Mouse (Mus musculus): ENCODE results near the gene Slc6a6. TPM values are rescaled to one million over a fixed set of nuclear protein-coding genes. Genes with fewer than 3 reads are reported as not detected.
A peak's percentile ranks its signal among the peaks of the same experiment; 100 is the strongest.

Gene Slc6a6
- polyA plus RNA-seq, 1 experiment from 2014 or later = 59.5 TPM

DNA sequence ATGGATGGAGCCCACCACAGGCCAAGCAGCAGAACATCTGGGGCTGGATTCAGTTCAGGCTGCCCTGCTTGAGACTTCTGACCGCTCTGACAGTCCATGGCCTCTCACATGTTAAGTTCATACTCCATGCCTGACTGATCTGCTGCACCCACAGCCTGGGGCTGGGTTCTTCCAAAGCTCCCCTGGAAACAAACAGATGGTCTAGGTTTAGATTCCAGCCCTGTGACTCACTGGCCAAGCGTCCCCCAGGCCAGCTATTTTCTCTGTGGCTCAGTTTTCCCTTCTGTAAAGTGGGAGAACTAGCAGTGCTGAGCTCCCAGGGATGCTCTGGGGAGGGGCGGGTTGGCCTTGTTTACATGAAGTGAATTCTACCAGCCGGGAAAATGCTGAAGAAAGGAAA lies 2.0 kb upstream of the Slc6a6 start:
- H3K4me3 ChIP-seq (replicated peaks; ENCODE audit: low read length) = no peak overlapping the region
- no peak overlapping the region for H3K27ac ChIP-seq (ENCODE audit: low read length)
- H3K9me3 ChIP-seq (replicated peaks; ENCODE audit: control insufficient read depth, low read length) = no peaks in the 10 kb centered on the region
- no peak overlapping the region for H3K9ac ChIP-seq (ENCODE audit: low read length)
- H3K4me2 ChIP-seq (ENCODE audit: low read depth, low read length) = no peak overlapping the region
- peaks cover 28% of the 10 kb centered on the region for H3K4me1 ChIP-seq (ENCODE audit: control insufficient read depth, insufficient read depth, low read length)
- 71% methylated on average over 4 of the region's 4 CpGs for WGBS
- H3K27me3 ChIP-seq (ENCODE audit: control insufficient read depth, insufficient read depth, low read length) = no peaks in the 10 kb centered on the region
- no peak for ATAC-seq (ENCODE audit: insufficient read depth, low FRiP score)
- H3K36me3 ChIP-seq (ENCODE audit: control insufficient read depth, insufficient read depth, low read length) = no peaks in the 10 kb centered on the region

DNA sequence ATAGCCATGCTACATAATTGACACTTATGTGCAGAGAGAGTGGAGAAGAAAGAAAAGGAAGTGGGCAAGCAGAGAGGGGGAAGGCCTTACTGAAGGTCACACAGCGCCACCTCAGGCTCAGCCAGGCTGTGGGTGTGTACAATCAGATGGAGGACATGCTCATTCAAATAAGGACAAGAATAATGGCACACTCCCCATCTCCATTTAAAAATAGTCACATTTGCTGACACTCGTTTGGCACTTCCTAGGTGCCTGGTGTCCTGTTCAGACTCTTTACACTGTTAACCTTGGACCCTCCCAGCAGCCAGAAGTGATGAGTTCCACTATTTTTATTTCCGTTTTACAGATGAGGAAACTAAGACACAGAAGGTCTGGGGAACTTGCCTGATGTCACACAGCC lies 732 bp upstream of the Slc6a6 start:
- Histone ChIP-seq H3K27me3 (ENCODE audit: control insufficient read depth, insufficient read depth, low read length) (no peaks in the 10 kb centered on the region), H3K4me2 (ENCODE audit: low read depth, low read length) (peak overlapping the region; percentile 82), H3K9me3 (replicated peaks; ENCODE audit: control insufficient read depth, low read length) (no peaks in the 10 kb centered on the region), H3K9ac (ENCODE audit: low read length) (peak overlapping the region; percentile 69; the same call in 1 of the 2 replicates), H3K27ac (ENCODE audit: low read length) (peak overlapping the region; percentile 81), H3K4me1 (ENCODE audit: control insufficient read depth, insufficient read depth, low read length) (peaks cover 36% of the 10 kb centered on the region), H3K4me3 (replicated peaks; ENCODE audit: low read length) (peak overlapping the region; percentile 90; the same call in 1 of the 2 replicates), H3K36me3 (ENCODE audit: control insufficient read depth, insufficient read depth, low read length) (no peaks in the 10 kb centered on the region)
- ATAC-seq (ENCODE audit: insufficient read depth, low FRiP score) = no peak
- 39% methylated on average over 3 of the region's 3 CpGs for WGBS

DNA sequence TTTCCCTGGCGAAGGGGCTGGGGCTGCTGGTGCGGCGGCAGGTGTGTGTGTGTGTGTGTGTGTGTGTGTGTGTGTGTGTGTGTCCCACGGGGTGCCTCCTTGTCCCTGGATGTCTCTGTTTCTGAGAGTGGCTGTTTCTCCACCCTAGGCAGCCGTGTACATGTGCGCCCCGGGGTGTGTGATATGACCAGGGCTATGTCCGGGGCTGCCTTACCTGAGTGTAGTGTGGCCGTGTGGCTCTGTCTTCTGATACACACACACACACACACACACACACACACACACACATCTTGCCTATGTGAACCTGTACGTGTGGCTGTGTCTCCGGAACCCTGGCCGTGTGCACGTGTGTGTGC lies 599 bp downstream of the Slc6a6 start:
- Histone ChIP-seq H3K36me3 (ENCODE audit: control insufficient read depth, insufficient read depth, low read length) (no peaks in the 10 kb centered on the region), H3K27ac (ENCODE audit: low read length) (peak overlapping the region; percentile 92), H3K9me3 (replicated peaks; ENCODE audit: control insufficient read depth, low read length) (no peaks in the 10 kb centered on the region), H3K9ac (ENCODE audit: low read length) (peak overlapping the region; percentile 87), H3K4me3 (replicated peaks; ENCODE audit: low read length) (peak overlapping the region; percentile 90), H3K4me1 (ENCODE audit: control insufficient read depth, insufficient read depth, low read length) (peaks cover 36% of the 10 kb centered on the region), H3K4me2 (ENCODE audit: low read depth, low read length) (peak overlapping the region; percentile 82), H3K27me3 (ENCODE audit: control insufficient read depth, insufficient read depth, low read length) (no peaks in the 10 kb centered on the region)
- ATAC-seq (ENCODE audit: insufficient read depth, low FRiP score) = peak; percentile 14; the same call in 1 of the 2 replicates
- WGBS = 2% methylated on average over 13 of the region's 13 CpGs

DNA sequence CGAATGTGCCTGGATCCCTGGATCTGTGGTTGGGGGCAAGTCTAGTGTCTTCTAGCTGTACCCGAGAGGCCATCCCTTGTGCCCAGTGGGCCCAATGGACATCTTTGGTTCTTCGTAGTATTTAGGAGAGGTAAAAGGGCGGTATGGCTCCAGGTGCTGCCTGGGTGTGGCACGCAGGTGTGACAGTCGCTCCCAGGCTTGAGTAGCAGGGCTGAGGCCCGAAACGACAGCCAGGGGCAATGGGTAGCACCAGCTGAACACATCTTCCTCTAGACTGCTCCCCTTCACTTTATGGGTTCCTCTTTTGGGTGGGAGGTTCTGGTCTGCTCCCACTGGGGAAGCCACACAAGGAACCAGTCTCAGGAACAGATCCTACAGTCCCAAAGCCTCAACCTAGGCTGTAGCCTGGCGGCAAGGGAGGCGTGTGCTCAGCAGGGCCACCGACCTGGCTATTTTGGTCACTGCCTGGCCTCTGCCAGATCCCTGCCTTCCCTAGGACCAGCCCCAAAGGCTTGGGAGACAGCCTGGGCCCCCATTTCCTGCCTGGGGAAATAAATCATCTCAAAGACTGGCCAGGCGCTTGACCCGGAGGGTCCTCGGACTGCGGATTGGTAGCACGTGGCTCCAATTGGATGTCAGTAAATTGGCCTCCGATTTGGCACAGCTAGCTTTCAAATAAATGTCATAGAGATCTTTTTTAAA lies 1.1 kb downstream of the Slc6a6 start:
- H3K36me3 ChIP-seq (ENCODE audit: control insufficient read depth, insufficient read depth, low read length) = no peaks in the 10 kb centered on the region
- H3K4me3 ChIP-seq (replicated peaks; ENCODE audit: low read length) = peak overlapping the region; percentile 90
- peak overlapping the region; percentile 92 for H3K27ac ChIP-seq (ENCODE audit: low read length)
- no peaks in the 10 kb centered on the region for H3K27me3 ChIP-seq (ENCODE audit: control insufficient read depth, insufficient read depth, low read length)
- H3K9me3 ChIP-seq (replicated peaks; ENCODE audit: control insufficient read depth, low read length) = no peaks in the 10 kb centered on the region
- H3K4me1 ChIP-seq (ENCODE audit: control insufficient read depth, insufficient read depth, low read length) = peaks cover 41% of the 10 kb centered on the region
- peak overlapping the region; percentile 82 for H3K4me2 ChIP-seq (ENCODE audit: low read depth, low read length)
- ATAC-seq (ENCODE audit: insufficient read depth, low FRiP score) = peak; percentile 7; the same call in 1 of the 2 replicates
- WGBS = 8% methylated on average over 17 of the region's 17 CpGs
- peak overlapping the region; percentile 87 for H3K9ac ChIP-seq (ENCODE audit: low read length)

DNA sequence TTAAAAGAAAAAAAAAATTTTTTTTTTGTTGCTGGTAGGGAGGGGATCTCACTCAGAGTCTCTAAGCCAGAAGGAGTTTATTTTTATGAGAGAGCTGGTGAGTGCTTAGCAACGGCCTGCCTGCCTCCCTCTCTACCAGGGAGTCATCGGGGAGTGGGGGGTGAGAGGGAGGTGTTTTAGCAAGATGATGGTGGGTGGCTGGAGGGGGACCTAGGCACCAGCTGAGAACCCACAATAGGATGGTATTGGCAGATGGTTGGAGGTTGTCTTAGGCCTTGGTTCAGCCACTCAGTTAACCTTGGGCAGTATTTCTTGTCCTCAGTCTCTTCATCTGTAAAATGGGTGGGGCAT lies 1.7 kb downstream of the Slc6a6 start:
- peak overlapping the region; percentile 82 for H3K4me2 ChIP-seq (ENCODE audit: low read depth, low read length)
- WGBS = 13% methylated on average over 2 of the region's 2 CpGs
- ATAC-seq (ENCODE audit: insufficient read depth, low FRiP score) = no peak
- H3K27me3 ChIP-seq (ENCODE audit: control insufficient read depth, insufficient read depth, low read length) = no peaks in the 10 kb centered on the region
- H3K36me3 ChIP-seq (ENCODE audit: control insufficient read depth, insufficient read depth, low read length) = no peaks in the 10 kb centered on the region
- no peak overlapping the region for H3K9ac ChIP-seq (ENCODE audit: low read length)
- H3K4me1 ChIP-seq (ENCODE audit: control insufficient read depth, insufficient read depth, low read length) = peaks cover 46% of the 10 kb centered on the region
- H3K4me3 ChIP-seq (replicated peaks; ENCODE audit: low read length) = peak overlapping the region; percentile 90
- no peaks in the 10 kb centered on the region for H3K9me3 ChIP-seq (replicated peaks; ENCODE audit: control insufficient read depth, low read length)
- peak overlapping the region; percentile 92; the same call in 1 of the 2 replicates for H3K27ac ChIP-seq (ENCODE audit: low read length)

DNA sequence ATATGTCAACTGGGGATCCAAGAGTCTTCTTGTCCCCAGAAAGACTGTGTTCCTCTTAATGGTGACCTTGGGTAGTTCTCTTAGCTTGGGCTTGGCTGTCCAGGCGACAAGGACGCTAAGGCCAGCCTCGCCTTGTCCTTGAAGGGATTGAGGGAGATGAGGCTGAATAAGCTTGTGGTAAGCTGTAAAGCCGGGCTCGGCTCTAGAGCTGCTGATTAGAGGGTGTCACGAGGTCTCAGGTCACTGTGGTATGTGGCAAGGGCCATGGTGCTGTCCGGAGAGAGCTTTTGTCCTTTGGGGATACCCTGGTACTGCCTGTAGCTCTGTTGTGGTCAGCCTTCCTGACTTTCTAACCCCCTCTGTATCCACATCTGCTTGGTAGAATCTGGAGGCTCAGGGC lies 2.0 kb downstream of the Slc6a6 start:
- Histone ChIP-seq H3K4me2 (ENCODE audit: low read depth, low read length) (peak overlapping the region; percentile 82), H3K4me1 (ENCODE audit: control insufficient read depth, insufficient read depth, low read length) (peaks cover 46% of the 10 kb centered on the region), H3K9me3 (replicated peaks; ENCODE audit: control insufficient read depth, low read length) (no peaks in the 10 kb centered on the region), H3K27ac (ENCODE audit: low read length) (peak overlapping the region; percentile 92), H3K36me3 (ENCODE audit: control insufficient read depth, insufficient read depth, low read length) (no peaks in the 10 kb centered on the region), H3K27me3 (ENCODE audit: control insufficient read depth, insufficient read depth, low read length) (no peaks in the 10 kb centered on the region), H3K4me3 (replicated peaks; ENCODE audit: low read length) (peak overlapping the region; percentile 90), H3K9ac (ENCODE audit: low read length) (peak overlapping the region; percentile 28; the same call in 1 of the 2 replicates)
- no peak for ATAC-seq (ENCODE audit: insufficient read depth, low FRiP score)
- WGBS = 45% methylated on average over 7 of the region's 7 CpGs

DNA sequence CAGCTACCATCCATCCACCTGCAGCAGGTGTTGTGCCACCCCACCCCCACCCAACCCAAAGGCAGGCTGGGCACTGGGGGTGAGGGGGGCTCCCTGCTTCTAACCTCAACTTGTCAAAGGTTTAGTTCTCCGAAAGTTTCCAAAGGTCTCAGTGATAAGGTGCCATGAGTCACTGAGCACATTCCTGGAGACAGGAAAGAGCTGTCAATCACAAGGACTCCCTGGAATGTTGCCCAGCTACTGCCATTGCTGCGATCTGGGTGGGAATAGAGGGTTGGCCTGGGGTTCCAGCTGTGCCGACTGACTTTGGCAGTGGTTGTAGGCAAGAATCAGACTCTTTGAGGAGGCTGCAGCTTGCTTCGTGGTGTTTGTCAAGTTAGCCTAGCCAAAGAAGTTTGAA lies 2.7 kb downstream of the Slc6a6 start:
- no peaks in the 10 kb centered on the region for H3K9me3 ChIP-seq (replicated peaks; ENCODE audit: control insufficient read depth, low read length)
- no peaks in the 10 kb centered on the region for H3K36me3 ChIP-seq (ENCODE audit: control insufficient read depth, insufficient read depth, low read length)
- peaks cover 50% of the 10 kb centered on the region for H3K4me1 ChIP-seq (ENCODE audit: control insufficient read depth, insufficient read depth, low read length)
- WGBS = 31% methylated on average over 4 of the region's 4 CpGs
- H3K4me2 ChIP-seq (ENCODE audit: low read depth, low read length) = peak overlapping the region; percentile 82
- H3K27me3 ChIP-seq (ENCODE audit: control insufficient read depth, insufficient read depth, low read length) = no peaks in the 10 kb centered on the region
- peak overlapping the region; percentile 90; the same call in 1 of the 2 replicates for H3K4me3 ChIP-seq (replicated peaks; ENCODE audit: low read length)
- no peak overlapping the region for H3K9ac ChIP-seq (ENCODE audit: low read length)
- 0 out of 2 replicates have a peak, but pooled peaks have one; percentile 2 for ATAC-seq (ENCODE audit: insufficient read depth, low FRiP score)
- peak overlapping the region; percentile 92 for H3K27ac ChIP-seq (ENCODE audit: low read length)

DNA sequence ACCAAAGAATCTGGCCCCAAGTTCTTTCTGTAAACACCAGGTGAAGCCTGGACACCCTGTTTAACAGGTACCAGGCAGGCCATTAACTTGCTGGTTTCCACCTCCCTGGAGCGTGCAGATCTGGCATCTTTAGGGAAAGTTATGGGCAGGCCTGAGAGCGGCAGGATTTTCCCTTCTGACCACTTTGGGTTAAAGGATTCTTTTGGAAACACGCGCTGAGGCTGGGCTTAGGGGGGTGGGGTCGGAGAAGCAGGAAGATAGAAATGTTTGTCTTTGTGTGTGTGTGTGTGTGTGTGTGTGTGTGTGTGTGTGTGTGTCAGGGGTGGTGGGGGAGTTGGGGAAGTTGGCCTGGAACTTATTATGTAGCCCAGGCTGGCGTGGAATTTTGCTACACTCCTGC lies 4.2 kb downstream of the Slc6a6 start:
- WGBS = 41% methylated on average over 6 of the region's 6 CpGs
- Histone ChIP-seq H3K36me3 (ENCODE audit: control insufficient read depth, insufficient read depth, low read length) (no peaks in the 10 kb centered on the region), H3K9me3 (replicated peaks; ENCODE audit: control insufficient read depth, low read length) (no peaks in the 10 kb centered on the region), H3K4me2 (ENCODE audit: low read depth, low read length) (no peak overlapping the region), H3K27ac (ENCODE audit: low read length) (no peak overlapping the region), H3K4me3 (replicated peaks; ENCODE audit: low read length) (no peak overlapping the region), H3K27me3 (ENCODE audit: control insufficient read depth, insufficient read depth, low read length) (no peaks in the 10 kb centered on the region), H3K4me1 (ENCODE audit: control insufficient read depth, insufficient read depth, low read length) (peaks cover 50% of the 10 kb centered on the region), H3K9ac (ENCODE audit: low read length) (0 out of 2 replicates have a peak overlapping the region, but pooled peaks have one; percentile 16)
- no peak for ATAC-seq (ENCODE audit: insufficient read depth, low FRiP score)

DNA sequence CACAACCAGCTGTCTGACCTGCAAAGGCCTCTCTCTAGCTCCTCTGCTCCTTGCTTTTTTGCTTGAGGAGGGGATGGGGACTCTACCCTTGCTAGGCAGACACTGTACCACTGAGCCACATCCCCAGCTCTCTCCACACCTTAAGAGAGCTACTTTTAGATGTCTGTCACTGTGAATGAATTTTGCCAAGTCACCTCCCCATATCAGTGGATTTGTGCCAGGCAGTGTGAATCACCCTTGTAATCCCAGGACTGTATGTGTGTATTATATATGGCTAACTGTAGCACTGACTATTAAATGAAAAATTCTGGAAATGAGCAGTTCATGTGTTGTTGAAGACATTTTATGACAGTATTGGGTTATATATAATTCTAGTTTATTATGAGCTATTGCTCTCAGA lies 5.4 kb downstream of the Slc6a6 start:
- H3K27me3 ChIP-seq (ENCODE audit: control insufficient read depth, insufficient read depth, low read length) = no peaks in the 10 kb centered on the region
- no peak overlapping the region for H3K9ac ChIP-seq (ENCODE audit: low read length)
- no peak overlapping the region for H3K4me2 ChIP-seq (ENCODE audit: low read depth, low read length)
- H3K27ac ChIP-seq (ENCODE audit: low read length) = no peak overlapping the region; the same call in 1 of the 2 replicates
- H3K36me3 ChIP-seq (ENCODE audit: control insufficient read depth, insufficient read depth, low read length) = no peaks in the 10 kb centered on the region
- H3K9me3 ChIP-seq (replicated peaks; ENCODE audit: control insufficient read depth, low read length) = no peaks in the 10 kb centered on the region
- peaks cover 50% of the 10 kb centered on the region for H3K4me1 ChIP-seq (ENCODE audit: control insufficient read depth, insufficient read depth, low read length)
- ATAC-seq (ENCODE audit: insufficient read depth, low FRiP score) = no peak
- H3K4me3 ChIP-seq (replicated peaks; ENCODE audit: low read length) = no peak overlapping the region

All from stomach, embryonic 16.5 days (tissue).